ENCODE assay signal across 8 mouse cellular contexts in genomic region chr7:58399651-58400050, GRCm38 (mm10).
DNase-seq lines count a peak whose midpoint lies in the region; ATAC-seq and TF ChIP-seq lines count a peak whose summit lies in the region.

No protein-coding gene starts in this region.

- H3K4me2 ChIP-seq in hindbrain, embryonic 12.5 days (replicated peaks): peak overlapping the region; percentile 57

- no peak for TF ChIP-seq POLR2A in kidney, adult 2 months (IDR thresholded peaks at IDR 0.05; ENCODE audit: low read depth, low read length)

- H3K4me3 ChIP-seq in kidney, adult 2 months (ENCODE audit: insufficient read depth, low read depth, low read length): peak overlapping the region; percentile 50
- peak overlapping the region; percentile 43 for H3K4me3 ChIP-seq in hindbrain, embryonic 12.5 days
- H3K4me3 ChIP-seq in midbrain, embryonic 10.5 days: peak overlapping the region; percentile 58

- peak; percentile 9 for ATAC-seq in activated CD4-positive, CD25-positive, alpha-beta regulatory T cell, adult 4 months
- no peak for ATAC-seq in hindbrain, embryonic 12.5 days (ENCODE audit: low FRiP score)

- H3K9ac ChIP-seq in hindbrain, embryonic 12.5 days: peak overlapping the region; percentile 49

- no peaks in the 10 kb centered on the region for H3K9me3 ChIP-seq in hindbrain, embryonic 12.5 days (replicated peaks)
- no peaks in the 10 kb centered on the region for H3K9me3 ChIP-seq in midbrain, embryonic 10.5 days (replicated peaks)

- H3K27me3 ChIP-seq in kidney, adult 2 months (replicated peaks; ENCODE audit: control insufficient read depth, insufficient read depth, low read length): no peaks in the 10 kb centered on the region
- H3K27me3 ChIP-seq in hindbrain, embryonic 12.5 days: no peaks in the 10 kb centered on the region
- no peaks in the 10 kb centered on the region for H3K27me3 ChIP-seq in midbrain, embryonic 10.5 days (ENCODE audit: low read depth, poor library complexity, severe bottlenecking)

- 25% methylated on average over 5 of the region's 5 CpGs for WGBS in kidney, adult 2 months
- 53% methylated on average over 5 of the region's 5 CpGs for WGBS in hindbrain, embryonic 12.5 days
- WGBS in midbrain, embryonic 10.5 days: 54% methylated on average over 5 of the region's 5 CpGs

- H3K36me3 ChIP-seq in kidney, adult 2 months (ENCODE audit: control insufficient read depth, insufficient read depth, low read length): no peaks in the 10 kb centered on the region
- H3K36me3 ChIP-seq in hindbrain, embryonic 12.5 days: no peaks in the 10 kb centered on the region
- no peaks in the 10 kb centered on the region for H3K36me3 ChIP-seq in midbrain, embryonic 10.5 days

- no peak for DNase-seq in kidney, adult 2 months
- no peak for DNase-seq in kidney, postnatal 36 days
- DNase-seq in midbrain, embryonic 10.5 days (ENCODE audit: low spot score): peak; percentile 15
- DNase-seq in urinary bladder, postnatal 10 days (ENCODE audit: low spot score): no peak
- no peak for DNase-seq in gastrocnemius, postnatal 10 days
- no peak for DNase-seq in right cerebral cortex, adult 2 months (ENCODE audit: low spot score in 2 of 2)

- no peak overlapping the region for H3K27ac ChIP-seq in kidney, adult 2 months (ENCODE audit: insufficient read depth, low read depth, low read length)
- no peak overlapping the region for H3K27ac ChIP-seq in hindbrain, embryonic 12.5 days
- H3K27ac ChIP-seq in midbrain, embryonic 10.5 days (replicated peaks): peak overlapping the region; percentile 79

- H3K4me1 ChIP-seq in kidney, adult 2 months (ENCODE audit: control insufficient read depth, insufficient read depth, low read length): peaks cover 8% of the 10 kb centered on the region
- H3K4me1 ChIP-seq in hindbrain, embryonic 12.5 days: no peaks in the 10 kb centered on the region
- peaks cover 15% of the 10 kb centered on the region for H3K4me1 ChIP-seq in midbrain, embryonic 10.5 days

- TF ChIP-seq CTCF in kidney, adult 2 months (conservative IDR thresholded peaks at IDR 0.05; ENCODE audit: insufficient read depth, insufficient read length, low read depth, low read length): no peak
